Mouse (Mus musculus) liver, postnatal 0 days (tissue): ENCODE results near the gene Spint5.

Experiments used
- CTCF ChIP-seq: sonication (generic); IDR thresholded peaks from 2 replicates; pipeline ENCODE4 v1.5.1; 2016; ENCODE audit warnings: antibody characterized with exemption, low read depth
- EP300 ChIP-seq: IDR thresholded peaks from 2 replicates; pipeline ENCODE4 v1.6.1; 2016; ENCODE audit warnings: antibody characterized with exemption, low read depth, mild to moderate bottlenecking

GRCm38 (mm10) chr2:164765841-164766240, 50.7 kb downstream of the Spint5 start:
- TF ChIP-seq CTCF (no peak), EP300 (no peak)
